Mouse (Mus musculus): ENCODE measurements at regions not wholly inside any gene's neighbourhood (a gene's known extent, or its start where the extent isn't known, plus 50 kb on each side); places are given as distances from the start of the nearest gene placed in this dataset.

DNA sequence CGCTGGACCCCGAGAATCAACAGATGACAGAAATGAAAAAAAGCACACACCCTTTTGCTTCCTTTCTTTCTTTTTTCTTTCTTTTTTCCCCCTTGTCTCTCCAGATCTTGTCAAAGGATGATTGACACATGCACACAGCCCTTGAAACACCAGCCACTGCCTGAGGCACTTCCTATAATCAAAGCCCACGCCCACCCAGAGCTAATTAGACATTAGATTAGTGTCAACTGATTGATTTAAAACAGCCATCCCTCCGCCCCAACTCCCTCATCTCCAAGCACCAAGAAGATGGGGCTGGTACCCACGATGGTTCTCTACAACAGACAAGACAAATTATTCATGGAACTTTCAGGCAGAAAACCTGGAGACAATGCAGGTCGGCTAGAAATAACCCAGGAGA, 239.5 kb upstream of the Sox9 start:
- TF ChIP-seq POLR2A (IDR thresholded peaks at IDR 0.05; ENCODE audit: extremely low read depth, insufficient read depth, low read length) (no peak), CTCF (IDR thresholded peaks at IDR 0.05; ENCODE audit: low read depth, low read length) (no peak)
